Mouse (Mus musculus): ENCODE measurements at regions not wholly inside any gene's neighbourhood (a gene's known extent, or its start where the extent isn't known, plus 50 kb on each side); places are given as distances from the start of the nearest gene placed in this dataset.

DNA sequence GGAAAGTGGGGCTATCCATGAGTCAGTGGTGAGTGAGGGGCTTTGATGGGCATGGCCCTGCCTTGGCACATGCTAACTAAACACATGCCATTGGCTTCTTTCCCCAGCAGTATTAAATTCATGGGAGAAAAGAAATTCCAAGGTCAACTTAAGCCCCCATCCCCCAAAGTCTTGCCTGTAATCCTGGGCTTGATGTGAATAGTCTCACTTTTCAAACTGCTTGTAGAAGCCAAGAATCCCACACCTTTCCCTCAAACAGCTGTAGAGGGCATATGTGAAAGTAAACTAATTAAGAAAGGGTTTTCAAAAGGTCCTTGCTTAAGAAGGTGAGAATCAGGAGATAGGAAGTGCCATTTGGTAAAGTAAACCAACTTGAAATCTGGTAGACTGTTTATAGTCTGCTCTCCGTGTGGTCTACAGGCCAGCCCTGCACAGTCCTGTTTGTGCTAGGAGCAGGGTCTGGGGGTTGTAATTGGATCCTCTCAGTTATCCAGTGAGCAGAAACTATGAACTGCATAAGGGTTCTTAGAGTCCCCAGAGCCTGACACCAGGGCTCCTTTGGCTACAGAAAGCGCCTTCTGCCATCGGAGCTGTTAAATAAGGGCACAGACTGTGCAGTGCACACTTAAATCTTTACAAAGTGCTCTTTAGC is 123.3 kb upstream of the Sox11 start:
- Histone ChIP-seq H3K4me3 (no peak overlapping the region), H3K27ac (no peak overlapping the region)
- intact Hi-C loops (cut with DNase I): no loop called here
- TF ChIP-seq CTCF (IDR thresholded peaks at IDR 0.05): no peak
- DNase-seq: no peak

DNA sequence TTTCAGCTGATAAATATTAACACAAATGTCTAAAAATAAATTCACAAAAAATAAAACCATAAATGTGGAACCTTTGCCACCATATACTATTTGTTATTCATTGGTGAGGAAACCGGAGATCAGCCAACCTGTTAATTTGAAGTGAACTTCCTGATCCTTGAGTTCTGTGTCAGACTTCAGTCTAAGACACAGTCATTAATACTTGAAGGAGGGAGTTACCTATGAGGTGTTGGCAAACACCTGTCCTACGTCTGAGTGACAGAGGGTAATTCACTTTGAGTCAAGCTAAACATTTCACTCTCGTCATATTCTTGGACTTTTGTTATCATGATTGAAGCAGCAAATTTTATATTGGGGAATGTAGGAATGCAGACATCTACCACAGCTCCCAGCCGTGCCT is 116.3 kb upstream of the Sox11 start:
- Histone ChIP-seq H3K4me3 (no peak overlapping the region), H3K27ac (no peak overlapping the region)
- intact Hi-C loops (cut with DNase I): no loop called here
- no peak for DNase-seq
- TF ChIP-seq CTCF (IDR thresholded peaks at IDR 0.05): no peak

DNA sequence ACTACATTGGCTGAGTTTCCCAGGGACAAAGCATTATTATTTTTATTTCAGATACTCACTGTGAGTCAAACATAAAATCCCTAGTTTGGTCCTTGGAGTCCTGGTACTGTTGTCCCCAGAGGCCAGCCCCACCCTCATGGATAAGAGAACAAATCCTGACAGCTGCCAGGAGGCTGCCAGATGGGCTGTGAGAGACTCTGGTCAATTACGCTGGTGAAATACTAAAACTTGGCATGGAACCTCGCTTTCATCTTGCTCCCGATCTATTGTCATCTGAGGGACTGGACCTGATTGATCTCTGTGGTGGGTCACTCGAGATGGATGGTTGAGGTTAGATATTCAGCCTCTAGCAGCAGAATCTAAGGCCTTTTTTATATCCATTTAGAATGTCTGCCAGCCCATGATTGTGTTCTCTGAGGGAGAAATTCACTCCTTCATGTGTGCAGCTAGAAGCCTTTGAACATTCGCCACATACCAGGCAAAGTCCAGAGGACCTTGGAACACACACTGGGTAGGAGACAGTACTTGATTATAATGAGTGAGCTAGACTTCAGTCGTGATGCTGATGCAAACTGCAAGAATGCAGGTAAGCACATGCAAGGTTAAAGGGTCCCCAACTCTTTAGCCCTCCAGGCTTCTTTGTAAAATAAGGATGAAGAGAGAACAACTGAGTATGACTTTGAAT is 95.4 kb upstream of the Sox11 start:
- no peak overlapping the region for H3K4me3 ChIP-seq

DNA sequence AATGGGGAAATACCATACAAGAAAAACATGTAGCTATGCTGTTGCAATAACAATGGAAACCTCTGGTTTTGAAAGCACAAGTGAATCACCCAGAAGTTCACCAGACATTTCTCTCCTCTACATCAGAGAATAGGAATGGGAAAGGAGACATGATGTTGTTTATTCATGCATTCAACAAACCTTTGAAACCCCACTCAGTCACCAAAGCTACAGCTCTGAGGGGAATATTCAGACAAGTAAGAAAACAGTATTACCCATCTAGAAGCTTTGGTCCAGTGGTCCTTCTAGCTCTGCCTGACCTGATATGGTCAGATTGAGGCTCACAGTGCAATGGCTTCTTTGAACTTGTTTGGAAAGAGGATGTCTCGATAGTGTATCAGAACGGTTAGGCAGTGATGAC is 89.0 kb upstream of the Sox11 start:
- intact Hi-C loops (cut with DNase I): no loop called here
- TF ChIP-seq CTCF (IDR thresholded peaks at IDR 0.05): no peak
- Histone ChIP-seq H3K27ac (no peak overlapping the region), H3K4me3 (no peak overlapping the region)
- DNase-seq: no peak

More for the DNA sequence above, 95.4 kb upstream of the Sox11 start:
- DNase-seq: no peak
- H3K27ac ChIP-seq: no peak overlapping the region
- TF ChIP-seq CTCF (IDR thresholded peaks at IDR 0.05): no peak
- intact Hi-C loops (cut with DNase I): no loop called here

DNA sequence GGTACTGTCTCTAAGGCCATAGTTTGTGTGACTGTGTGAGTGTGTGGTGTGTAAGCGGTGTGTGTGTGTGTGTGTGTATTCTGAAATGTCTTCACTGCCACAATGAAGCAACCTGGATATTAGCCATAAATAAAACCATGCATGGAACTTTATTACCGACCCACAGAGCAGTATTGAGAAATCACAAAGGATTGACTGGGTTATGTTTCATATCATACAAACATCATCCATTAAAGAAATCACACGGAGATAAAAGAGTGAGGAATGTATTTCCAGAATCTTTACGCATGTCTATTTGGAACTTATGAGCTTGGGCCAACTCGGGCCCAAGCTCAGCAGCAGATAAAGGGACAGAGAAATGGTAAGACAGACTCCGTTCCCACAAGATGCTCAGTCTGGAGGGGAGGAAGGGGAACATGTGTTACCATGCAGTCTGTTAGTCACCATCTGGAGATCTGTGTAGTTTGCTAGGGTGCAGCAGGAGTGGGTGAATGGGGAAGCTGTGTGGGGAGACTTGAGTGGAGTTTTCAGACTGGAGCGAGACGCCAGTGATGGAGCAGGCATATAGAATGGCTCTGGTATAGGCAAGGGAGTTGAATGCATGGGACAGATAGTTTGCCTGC is 75.1 kb upstream of the Sox11 start:
- intact Hi-C loops (cut with DNase I): no loop called here

DNA sequence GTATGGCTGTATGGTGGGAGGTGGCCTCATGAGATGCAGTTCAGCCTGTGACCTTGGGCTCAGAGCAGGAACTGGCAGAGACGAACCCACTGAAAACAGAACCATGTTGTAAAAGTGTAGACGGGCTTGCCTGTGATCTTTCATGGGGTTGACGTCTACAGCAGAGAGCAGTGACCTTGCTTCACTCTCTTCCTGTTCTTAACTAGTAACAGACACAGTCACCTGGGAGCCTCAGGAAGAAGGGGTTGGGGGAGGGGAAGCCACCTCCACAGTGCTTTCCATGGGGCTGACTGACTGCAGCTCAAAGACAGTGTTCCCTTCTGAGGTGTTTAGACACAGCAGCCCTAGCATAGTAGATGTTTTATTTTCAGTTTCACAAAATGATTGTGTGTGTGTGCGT is 68.2 kb upstream of the Sox11 start:
- Histone ChIP-seq H3K27ac (no peak overlapping the region), H3K4me3 (no peak overlapping the region)
- TF ChIP-seq CTCF (IDR thresholded peaks at IDR 0.05): no peak
- intact Hi-C loops (cut with DNase I): no loop called here
- DNase-seq: no peak

More for the DNA sequence above, 75.1 kb upstream of the Sox11 start:
- Histone ChIP-seq H3K4me3 (no peak overlapping the region), H3K27ac (no peak overlapping the region)
- TF ChIP-seq CTCF (IDR thresholded peaks at IDR 0.05): no peak
- no peak for DNase-seq

DNA sequence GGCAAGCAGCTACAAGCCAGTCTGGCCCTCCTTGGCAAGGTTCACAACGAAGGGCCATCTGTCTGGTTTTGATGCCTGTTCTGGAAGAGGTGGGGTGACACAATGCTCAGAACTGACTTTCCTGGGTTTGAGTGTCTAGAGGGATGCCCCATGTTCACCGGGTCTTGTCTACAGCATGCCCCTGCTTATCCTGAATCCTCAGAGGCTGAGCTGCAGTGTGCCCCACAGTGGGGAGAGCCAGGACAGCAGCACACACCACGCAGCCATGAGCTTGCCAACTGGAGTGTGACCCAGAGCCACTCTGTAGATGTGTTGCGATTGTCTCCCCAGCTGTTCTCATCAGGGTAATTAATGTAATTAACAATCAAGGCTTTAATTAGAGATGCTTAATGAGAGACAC is 66.1 kb upstream of the Sox11 start:
- Histone ChIP-seq H3K4me3 (no peak overlapping the region), H3K27ac (no peak overlapping the region)
- no peak for DNase-seq
- intact Hi-C loops (cut with DNase I): no loop called here
- no peak for TF ChIP-seq CTCF (IDR thresholded peaks at IDR 0.05)

DNA sequence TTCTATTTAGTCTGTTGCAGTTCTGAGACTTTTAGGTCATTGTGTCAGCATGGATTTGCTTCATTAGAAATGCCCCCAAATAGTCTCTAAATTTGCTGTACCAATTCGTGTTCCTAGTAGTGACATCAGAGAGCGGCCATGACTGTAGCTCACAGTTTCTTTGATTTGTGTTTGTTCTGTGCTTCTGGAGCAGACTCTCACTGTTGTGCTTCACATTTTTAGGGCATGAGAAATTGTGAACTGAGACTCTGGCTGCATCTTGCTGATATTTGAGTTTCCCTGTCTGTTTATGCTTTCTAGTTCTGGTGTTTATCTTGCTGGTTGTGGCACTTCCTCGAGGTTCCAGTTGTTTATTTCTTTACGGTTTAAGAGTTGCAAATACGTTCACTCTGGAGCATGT is 57.0 kb upstream of the Sox11 start:
- TF ChIP-seq CTCF (IDR thresholded peaks at IDR 0.05): no peak
- no peak overlapping the region for H3K4me3 ChIP-seq
- intact Hi-C loops (cut with DNase I): no loop called here
- no peak overlapping the region for H3K27ac ChIP-seq
- DNase-seq: no peak

All from gastrocnemius, adult 2 months (tissue).